Mouse (Mus musculus) bone marrow, adult 2 months (tissue): Measurements from ENCODE around the gene Raet1e.

Source experiments
- CTCF ChIP-seq: fragments of 200-500 bp; IDR thresholded peaks from 2 replicates; pipeline ENCODE4 v1.5.1; 2011; ENCODE audit warnings: low read length, control low read depth; ENCODE audit not compliant: control insufficient read depth, insufficient read depth
- POLR2A ChIP-seq: fragments of 200-500 bp; IDR thresholded peaks from 2 replicates; pipeline ENCODE4 v1.6.1; 2011; ENCODE audit warnings: low read depth, mild to moderate bottlenecking, control low read depth, low read length, borderline replicate concordance; ENCODE audit not compliant: control insufficient read depth

GRCm38 (mm10) chr10:22299324-22299723 is 141.0 kb downstream of the Raet1e start:
- TF ChIP-seq CTCF = no peak
- no peak for TF ChIP-seq POLR2A
